Mouse (Mus musculus) monocyte, adult 2 months (primary cell): Measurements from ENCODE around the gene Kalrn.

Source experiments
- DNase-seq, 2 experiments: peaks; one replicate each; pipeline ENCODE4 v3.0.0; 2022; ENCODE audit warnings: low spot score in 2 of 2, low read depth in 1 of 2

Gene Kalrn

DNA sequence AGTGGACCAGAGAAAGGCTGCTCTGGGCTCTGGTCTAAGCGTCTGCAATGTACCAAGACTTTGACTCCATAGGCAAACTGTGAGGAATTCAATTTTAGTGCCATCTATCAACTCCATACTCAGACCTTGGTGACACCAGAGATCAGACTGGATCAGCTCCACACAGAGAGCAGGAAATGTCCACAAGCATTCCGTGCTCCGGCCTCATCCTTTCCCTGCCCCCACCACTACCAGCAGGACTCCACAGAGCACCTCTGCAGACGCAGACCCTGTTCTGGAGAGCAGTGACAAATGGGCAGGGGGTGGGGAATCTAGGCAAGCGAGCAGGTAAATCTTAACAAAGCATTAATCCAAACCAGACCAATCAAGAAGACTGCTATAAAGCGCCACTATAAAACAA, 15.4 kb downstream of the Kalrn start:
- DNase-seq: no peak

DNA sequence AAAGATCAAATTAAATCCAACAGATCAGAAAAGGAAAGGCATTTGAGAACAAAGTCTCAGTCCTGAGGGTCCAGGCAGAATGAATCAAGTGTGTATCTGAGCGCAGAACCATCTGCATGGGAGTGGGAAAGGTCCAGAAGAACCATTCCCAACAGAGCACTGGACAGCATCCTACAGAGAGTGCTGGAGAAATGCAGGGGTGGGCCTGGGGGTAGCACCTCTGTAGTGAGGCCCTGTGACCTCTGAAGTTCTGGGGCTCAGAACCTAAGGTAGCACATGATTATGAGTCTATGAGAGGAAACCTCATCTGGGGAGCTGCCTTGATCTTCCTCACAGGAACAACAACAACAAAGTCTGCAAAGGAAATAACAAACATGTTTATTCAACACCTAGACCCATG, 20.6 kb downstream of the Kalrn start:
- DNase-seq: no peak

DNA sequence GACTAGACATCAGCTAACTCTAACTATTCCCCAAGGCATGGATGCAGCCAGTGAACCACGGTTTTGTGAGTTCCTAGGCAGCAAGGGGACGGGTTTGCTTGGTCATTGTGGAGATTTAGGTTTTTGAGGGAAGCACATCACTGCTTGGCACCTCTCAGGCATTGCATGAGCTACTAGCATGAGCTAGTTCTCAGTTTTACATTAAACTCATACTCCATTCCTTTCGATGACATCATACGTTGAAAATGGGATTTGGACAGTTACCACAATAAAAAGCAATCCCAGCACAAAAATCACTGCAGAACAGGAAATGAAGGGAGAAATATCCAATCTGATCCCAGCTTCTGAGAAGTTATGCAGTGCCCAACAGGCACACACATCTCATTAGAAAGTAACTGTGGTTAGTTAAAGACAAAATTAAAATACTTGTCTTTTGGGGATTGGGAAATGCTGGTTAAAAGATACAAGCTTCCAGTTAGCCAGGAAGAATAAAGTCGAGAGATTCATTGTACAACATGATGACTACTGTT, 23.8 kb downstream of the Kalrn start:
- DNase-seq: no peak

GRCm38 (mm10) chr16:34546805-34547509, 26.4 kb downstream of the Kalrn start:
- no peak for DNase-seq

GRCm38 (mm10) chr16:34543754-34544153, 29.6 kb downstream of the Kalrn start:
- DNase-seq: no peak

- no peak for DNase-seq
These were observed 31.0 kb downstream of the Kalrn start for GRCm38 (mm10) chr16:34542341-34542740.

DNA sequence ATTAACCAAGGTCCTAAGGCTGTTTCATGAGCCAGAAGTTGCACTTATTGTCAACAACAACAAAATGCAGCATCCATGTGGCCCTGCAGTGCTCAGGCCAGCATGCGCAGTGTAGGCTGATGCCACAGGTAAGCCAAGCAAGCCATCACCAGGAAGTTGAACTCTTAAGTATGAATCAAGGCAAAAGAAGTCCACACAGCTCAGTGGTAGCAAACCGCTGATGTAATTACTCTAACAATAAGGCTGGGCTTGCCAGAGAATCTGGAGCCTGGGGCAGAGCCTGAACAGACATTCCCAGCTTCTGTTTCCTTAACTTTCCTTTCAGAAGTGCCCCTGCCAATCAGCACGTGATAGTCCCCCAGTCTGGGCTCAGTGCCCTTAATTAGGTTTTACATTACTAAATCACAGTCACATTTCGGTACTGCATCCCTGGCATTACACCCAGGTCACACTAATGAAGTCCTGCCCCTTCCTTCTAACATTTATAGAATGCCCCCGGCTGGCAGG, 34.6 kb downstream of the Kalrn start:
- DNase-seq: no peak

DNA sequence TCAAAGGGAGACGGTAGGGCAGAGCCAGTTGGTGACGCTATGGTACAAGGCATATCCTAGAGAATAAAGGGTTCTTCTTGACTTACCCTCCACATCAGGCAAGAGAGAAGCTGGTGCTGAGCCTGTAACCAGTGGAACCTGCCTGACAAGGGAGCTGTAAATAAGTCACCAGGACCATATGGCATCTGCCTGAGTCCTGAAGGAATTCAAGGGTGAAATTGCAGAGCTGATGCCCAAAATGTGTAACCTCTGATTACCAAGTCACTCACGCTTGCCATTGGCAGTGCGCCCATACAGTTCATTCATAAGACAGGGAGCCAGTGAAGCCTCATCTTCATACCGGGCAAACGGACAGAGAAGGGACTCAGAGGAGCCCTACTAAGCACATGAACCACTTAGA, 37.0 kb downstream of the Kalrn start:
- no peak for DNase-seq

DNA sequence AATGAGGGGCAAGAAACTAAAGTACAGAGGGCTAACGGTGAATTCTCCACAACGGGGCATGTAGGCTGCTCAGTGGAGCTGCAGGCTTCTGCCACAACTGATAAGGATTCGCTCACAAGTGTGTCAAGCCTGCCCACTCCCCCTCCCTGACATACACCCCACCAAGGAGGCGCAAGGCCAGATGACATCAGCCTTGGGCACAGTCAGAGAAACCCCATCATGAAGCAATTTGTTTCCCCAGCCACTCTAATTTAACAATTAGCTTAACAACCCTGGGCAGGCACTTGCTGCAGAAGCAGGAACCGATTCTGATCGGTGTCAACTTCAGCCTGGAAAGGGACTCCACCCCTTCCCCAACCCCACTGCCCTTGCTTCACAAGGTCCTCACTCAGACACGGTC, 38.2 kb downstream of the Kalrn start:
- DNase-seq: no peak

DNA sequence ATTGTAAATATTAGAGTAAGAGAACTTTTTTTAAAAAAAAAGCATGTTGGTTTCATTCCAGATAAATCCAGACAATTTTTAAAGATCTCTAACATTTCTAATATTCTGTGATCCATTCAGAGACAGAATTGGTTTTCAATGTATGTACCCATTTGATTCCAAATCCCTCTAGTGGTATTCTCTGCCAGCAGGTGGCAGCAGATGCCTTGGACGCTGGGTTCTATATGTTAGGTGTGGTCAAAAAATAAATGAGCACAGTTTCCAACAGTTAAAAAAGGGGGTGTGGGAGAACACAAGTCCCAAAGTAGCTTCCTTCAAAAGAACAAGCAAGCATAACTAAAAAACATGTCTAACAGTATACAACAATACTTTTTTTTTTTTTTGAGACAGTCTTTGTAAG, 41.8 kb downstream of the Kalrn start:
- no peak for DNase-seq

GRCm38 (mm10) chr16:34530029-34530428, 43.3 kb downstream of the Kalrn start:
- no peak for DNase-seq

- DNase-seq: no peak
These were observed 44.9 kb downstream of the Kalrn start for GRCm38 (mm10) chr16:34528234-34528983.

GRCm38 (mm10) chr16:34526378-34526777, 47.0 kb downstream of the Kalrn start:
- DNase-seq: no peak

DNA sequence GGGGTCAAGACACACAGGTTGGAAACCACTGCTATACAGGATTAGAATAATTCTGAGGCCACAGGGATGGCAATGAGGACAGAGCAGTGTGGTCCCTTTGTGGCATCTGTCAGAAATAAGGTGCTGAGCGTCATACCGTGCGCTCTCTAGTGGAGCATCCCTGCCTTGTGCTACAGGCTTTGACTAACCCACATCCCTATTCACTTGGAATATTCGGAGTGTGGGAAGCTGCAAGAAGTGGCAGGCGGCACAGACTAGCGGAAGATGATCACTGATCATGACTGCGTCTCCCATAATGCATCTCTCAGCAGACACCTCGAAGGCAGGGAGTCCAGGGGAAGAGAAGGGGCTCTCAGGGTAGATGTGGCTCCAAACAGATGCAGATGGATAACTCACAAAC, 47.5 kb downstream of the Kalrn start:
- no peak for DNase-seq

DNA sequence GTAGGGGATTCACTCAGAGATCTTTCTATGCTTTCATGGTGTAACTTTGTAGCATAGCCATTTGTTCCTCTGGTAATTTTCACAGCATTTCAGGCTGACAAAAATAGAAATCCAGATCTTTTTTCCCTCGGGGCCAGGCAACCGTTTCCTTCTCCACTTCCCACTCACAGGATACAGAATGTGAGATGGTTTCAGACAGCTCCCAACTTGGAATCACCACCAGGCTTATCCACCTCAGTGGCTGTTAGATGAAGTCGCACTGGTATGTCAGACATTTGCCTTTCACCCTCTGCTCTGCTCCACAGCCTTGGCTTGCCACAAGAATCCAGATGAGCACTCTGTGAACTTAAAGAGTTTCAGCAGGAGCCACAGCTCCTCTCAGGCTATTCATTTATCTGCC, 48.1 kb downstream of the Kalrn start:
- no peak for DNase-seq

DNA sequence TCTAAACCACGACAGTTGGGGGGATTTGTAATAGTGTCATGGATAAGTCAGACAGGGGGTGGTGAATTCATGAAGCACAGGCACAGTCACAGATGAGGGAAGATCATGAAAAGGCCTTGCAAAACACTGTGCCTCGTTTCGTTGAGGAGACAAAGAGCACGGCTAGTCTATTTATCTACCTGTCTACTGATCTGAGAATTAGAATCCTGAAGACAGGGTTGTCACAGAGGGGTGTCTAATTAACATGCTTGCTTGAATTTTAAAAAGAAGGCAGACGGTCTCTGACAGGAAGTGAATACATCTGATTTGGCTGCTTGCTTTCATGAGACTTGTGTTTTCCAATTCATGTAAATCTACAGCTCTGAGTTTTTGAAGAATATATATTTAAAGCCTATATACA, 52.3 kb downstream of the Kalrn start:
- DNase-seq: no peak

DNA sequence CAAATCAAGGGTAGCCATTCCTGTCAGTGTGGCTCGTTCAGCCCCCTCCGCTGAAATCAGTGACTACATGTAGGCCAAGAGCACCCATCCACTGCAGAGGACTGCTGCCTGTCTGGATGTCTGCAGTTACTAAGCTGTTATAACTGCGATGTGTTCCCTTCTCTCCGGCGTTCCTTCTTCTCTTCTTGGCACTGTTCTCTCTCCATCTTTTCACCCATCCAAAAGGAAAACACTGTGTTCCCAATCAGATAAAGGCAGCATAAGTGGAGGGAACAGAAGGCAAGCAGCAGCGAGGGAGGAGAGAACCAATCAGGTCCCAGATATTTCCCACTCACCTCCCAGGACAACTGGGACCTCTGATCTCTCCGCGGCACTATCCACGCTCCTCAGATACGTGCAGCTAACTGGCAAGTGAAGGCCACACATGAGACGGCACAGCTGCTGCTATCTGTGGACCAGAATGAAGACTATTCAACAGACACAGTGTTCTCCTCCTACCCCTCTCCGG, 56.4 kb downstream of the Kalrn start:
- no peak for DNase-seq

- no peak for DNase-seq
These were observed 57.8 kb downstream of the Kalrn start for GRCm38 (mm10) chr16:34515485-34515884.

GRCm38 (mm10) chr16:34513956-34514593, 59.3 kb downstream of the Kalrn start:
- DNase-seq: no peak

DNA sequence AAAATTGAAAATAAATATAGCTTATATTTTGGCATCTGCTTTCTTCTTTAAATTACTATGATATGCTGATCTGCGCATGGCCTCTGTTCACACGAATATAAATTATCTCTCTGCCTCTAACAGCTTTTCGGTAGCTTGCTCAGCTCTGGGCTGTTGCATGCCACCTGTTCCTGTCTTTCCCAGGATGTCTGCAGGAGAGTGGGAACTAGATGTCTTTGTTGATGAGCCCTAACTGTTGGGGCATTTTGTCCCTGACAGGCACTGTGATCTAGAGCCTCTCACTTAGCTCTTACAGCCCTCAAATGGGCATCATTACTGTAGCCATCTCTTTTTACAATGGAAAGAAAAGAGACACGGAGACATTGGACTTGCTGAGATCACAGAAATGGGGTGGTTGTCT, 61.0 kb downstream of the Kalrn start:
- DNase-seq: no peak

DNA sequence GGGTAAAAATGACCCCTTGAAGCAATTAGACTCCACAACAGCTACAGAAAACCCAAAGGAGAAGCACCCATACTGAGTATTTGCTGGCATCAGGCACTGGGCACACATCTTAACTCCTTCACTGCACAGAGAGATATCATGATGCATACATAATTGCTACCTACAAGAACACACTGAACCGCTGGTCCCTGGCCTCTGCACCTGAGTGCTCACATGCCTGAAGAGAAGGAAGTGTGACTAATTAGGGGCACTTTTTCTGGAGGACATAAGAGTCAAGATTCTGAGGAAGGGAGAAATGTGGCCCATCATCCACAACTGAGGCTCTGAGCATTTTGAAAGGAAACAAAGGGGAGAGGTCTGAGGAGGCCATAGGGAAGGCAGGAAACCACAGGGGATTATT, 65.2 kb downstream of the Kalrn start:
- no peak for DNase-seq

- no peak for DNase-seq
These were observed 67.3 kb downstream of the Kalrn start for GRCm38 (mm10) chr16:34506048-34506447.
